Comparison of ENCODE assay signal across 8 mouse cellular contexts in genomic region chr19:5726961-5727578, GRCm38 (mm10). TPM values are rescaled to one million over a fixed set of nuclear protein-coding genes. Genes with fewer than 3 reads are reported as not detected.
DNase-seq lines count a peak whose midpoint lies in the region; ATAC-seq and TF ChIP-seq lines count a peak whose summit lies in the region.

No protein-coding gene starts in this region.

- TF ChIP-seq POLR2A in heart, adult 2 months (IDR thresholded peaks at IDR 0.05; ENCODE audit: insufficient read depth, low read depth, low read length), result no peak

- intact Hi-C loops in heart, adult 2 months (cut with DNase I), result loop anchor here (1.0 to 5.0 kb wide), 5 partner anchors 35 to 400 kb away; partner anchors contain the start of genes Kat5 and Snx15

- peak; percentile 74 for ATAC-seq in activated CD4-positive, CD25-positive, alpha-beta regulatory T cell, adult 4 months
- no peak for ATAC-seq in heart, postnatal 0 days (ENCODE audit: insufficient read depth, low read depth)

- peak overlapping the region; percentile 95 for H3K27ac ChIP-seq in heart, adult 2 months
- peak overlapping the region; percentile 95 for H3K27ac ChIP-seq in heart, postnatal 0 days (ENCODE audit: low read depth)
- H3K27ac ChIP-seq in macrophage, result peak overlapping the region; percentile 100

- WGBS in heart, adult 2 months, result 36% methylated on average over 15 of the region's 15 CpGs
- WGBS in heart, postnatal 0 days, result 51% methylated on average over 15 of the region's 15 CpGs
- WGBS in macrophage (ENCODE audit: missing documents), result 31% methylated on average over 15 of the region's 15 CpGs

- H3K79me2 ChIP-seq in heart, adult 2 months (replicated peaks; ENCODE audit: control insufficient read depth, insufficient read depth, low read length), result no peaks in the 10 kb centered on the region
- peaks cover 76% of the 10 kb centered on the region for H3K79me2 ChIP-seq in macrophage (ENCODE audit: inconsistent target)

- no peak for TF ChIP-seq CTCF in heart, adult 2 months (IDR thresholded peaks at IDR 0.05)
- no peak for TF ChIP-seq CTCF in heart, postnatal 0 days (IDR thresholded peaks at IDR 0.05; ENCODE audit: low read depth)

- no peak for TF ChIP-seq EP300 in heart, adult 2 months (IDR thresholded peaks at IDR 0.05; ENCODE audit: insufficient read depth, low read depth, low read length)
- no peak for TF ChIP-seq EP300 in heart, postnatal 0 days (IDR thresholded peaks at IDR 0.05; ENCODE audit: low read depth)

- no peaks in the 10 kb centered on the region for H3K27me3 ChIP-seq in heart, adult 2 months (ENCODE audit: control insufficient read depth, insufficient read depth, low read length)
- H3K27me3 ChIP-seq in heart, postnatal 0 days (ENCODE audit: control insufficient read depth, insufficient read depth, low read length), result no peaks in the 10 kb centered on the region

- no peak for DNase-seq in heart, adult 2 months
- DNase-seq in heart, postnatal 4 days, result no peak
- DNase-seq in heart, postnatal 0 days (ENCODE audit: low spot score), result no peak
- DNase-seq in adrenal gland, postnatal 36 days, result no peak
- no peak for DNase-seq in thymus, postnatal 25 days
- no peak for DNase-seq in gastrocnemius, adult 18-20 months (ENCODE audit: low spot score)

- H3K4me2 ChIP-seq in heart, postnatal 0 days (ENCODE audit: low read depth, low read length), result peak overlapping the region; percentile 86

- H3K36me3 ChIP-seq in heart, adult 2 months (ENCODE audit: control insufficient read depth, insufficient read depth, low read length), result no peaks in the 10 kb centered on the region
- H3K36me3 ChIP-seq in heart, postnatal 0 days (replicated peaks; ENCODE audit: control insufficient read depth, insufficient read depth, low read length), result peaks cover 10% of the 10 kb centered on the region
- peaks cover 6% of the 10 kb centered on the region; the same call in 1 of the 2 replicates for H3K36me3 ChIP-seq in macrophage (ENCODE audit: inconsistent target)

- peak overlapping the region; percentile 37 for H3K9ac ChIP-seq in heart, adult 2 months (ENCODE audit: low read depth, low read length)
- no peak overlapping the region for H3K9ac ChIP-seq in heart, postnatal 0 days (replicated peaks; ENCODE audit: low read depth, low read length)

- H3K4me3 ChIP-seq in heart, adult 2 months, result peak overlapping the region; percentile 73
- H3K4me3 ChIP-seq in heart, postnatal 0 days (ENCODE audit: low read depth, low read length), result peak overlapping the region; percentile 91
- H3K4me3 ChIP-seq in macrophage (ENCODE audit: inconsistent target), result peak overlapping the region; percentile 96

- peaks cover 26% of the 10 kb centered on the region for H3K4me1 ChIP-seq in heart, adult 2 months (ENCODE audit: control insufficient read depth, insufficient read depth, low read length)
- peaks cover 35% of the 10 kb centered on the region for H3K4me1 ChIP-seq in heart, postnatal 0 days (ENCODE audit: control insufficient read depth, insufficient read depth)

- no peaks in the 10 kb centered on the region for H3K9me3 ChIP-seq in heart, postnatal 0 days (replicated peaks; ENCODE audit: control insufficient read depth, low read length)

RNA-seq across cellular contexts. Expression of gene Ehbp1l1, which starts 1.0 kb away (rescaled TPM):
- total RNA-seq in heart, adult 2 months (2021), result 100 to 1,000 TPM; 128 to 137 TPM
- polyA plus RNA-seq in heart, adult 2 months (2012; rRNA removed), result 100 and 121 TPM in 2 replicates
- 100 to 1,000 TPM; 179 to 191 TPM for total RNA-seq in heart, postnatal 4 days (2021)
- polyA plus RNA-seq in activated CD4-positive, CD25-positive, alpha-beta regulatory T cell, adult 4 months (2017; shearing (Covaris generic)), result 10 to 100 TPM; 16.5 to 26.4 TPM
- total RNA-seq in heart, postnatal 0 days (2014; rRNA removed; ENCODE audit: low replicate concordance), result 113 and 118 TPM in 2 replicates
- 86.5 and 111 TPM in 2 replicates for polyA plus RNA-seq in heart, postnatal 0 days (2015; fragmentation: Nextera tagmentation; extraction: Ambion mirVana)
- 100 to 1,000 TPM; 139 to 748 (median 457) TPM for total RNA-seq in macrophage (2018; cell fraction: chromatin; rRNA removed)
- total RNA-seq in macrophage (2018; cell fraction: cytosol; rRNA removed), result 100 to 1,000 TPM in 18 of 26 experiments, 10 to 100 TPM in 8; 47.4 to 186 (median 110) TPM
- 100 to 1,000 TPM in 25 of 26 experiments, 10 to 100 TPM in 1; 82.3 to 368 (median 235) TPM for total RNA-seq in macrophage (2018; cell fraction: nucleus; rRNA removed)
- polyA plus RNA-seq in macrophage (2018), result 80.1 to 102 TPM (median 94.5 TPM) in 3 replicates
- 10 to 100 TPM; 30.8 to 38.3 TPM for total RNA-seq in adrenal gland, postnatal 36 days (2021)
- total RNA-seq in gastrocnemius, adult 18-20 months (2021), result 100 to 1,000 TPM; 210 to 241 TPM

RNA-seq across cellular contexts. Expression of gene Fam89b, which starts 2.4 kb away (rescaled TPM):
- total RNA-seq in heart, adult 2 months (2021), result 10 to 100 TPM; 24.2 to 26.3 TPM
- polyA plus RNA-seq in heart, adult 2 months (2012; rRNA removed), result 75.7 and 80.7 TPM in 2 replicates
- total RNA-seq in heart, postnatal 4 days (2021), result 10 to 100 TPM; 48.3 to 49.0 TPM
- 10 to 100 TPM; 20.1 to 44.7 TPM for polyA plus RNA-seq in activated CD4-positive, CD25-positive, alpha-beta regulatory T cell, adult 4 months (2017; shearing (Covaris generic))
- total RNA-seq in heart, postnatal 0 days (2014; rRNA removed; ENCODE audit: low replicate concordance), result 118 and 140 TPM in 2 replicates
- 74.8 and 76.6 TPM in 2 replicates for polyA plus RNA-seq in heart, postnatal 0 days (2015; fragmentation: Nextera tagmentation; extraction: Ambion mirVana)
- 10 to 100 TPM in 4 of 26 experiments, 1 to 10 TPM in 20, under 1 TPM in 1, not detected in 1; 0.92 to 16.9 (median 4.4) TPM for total RNA-seq in macrophage (2018; cell fraction: chromatin; rRNA removed)
- 100 to 1,000 TPM in 17 of 26 experiments, 10 to 100 TPM in 9; 69.7 to 126 (median 104) TPM for total RNA-seq in macrophage (2018; cell fraction: cytosol; rRNA removed)
- total RNA-seq in macrophage (2018; cell fraction: nucleus; rRNA removed), result 10 to 100 TPM in 22 of 26 experiments, 1 to 10 TPM in 4; 8.4 to 47.1 (median 21.7) TPM
- polyA plus RNA-seq in macrophage (2018), result 73.7 to 132 TPM (median 76.9 TPM) in 3 replicates
- total RNA-seq in adrenal gland, postnatal 36 days (2021), result 10 to 100 TPM; 41.4 to 66.5 TPM
- 10 to 100 TPM; 20.1 to 21.3 TPM for total RNA-seq in gastrocnemius, adult 18-20 months (2021)

RNA-seq across cellular contexts. Expression of gene Ltbp3, which starts 13.6 kb away (rescaled TPM):
- 10 to 100 TPM; 30.7 to 34.2 TPM for total RNA-seq in heart, adult 2 months (2021)
- polyA plus RNA-seq in heart, adult 2 months (2012; rRNA removed), result 61.3 and 61.5 TPM in 2 replicates
- total RNA-seq in heart, postnatal 4 days (2021), result 10 to 100 TPM; 78.7 to 79.6 TPM
- not detected for polyA plus RNA-seq in activated CD4-positive, CD25-positive, alpha-beta regulatory T cell, adult 4 months (2017; shearing (Covaris generic))
- total RNA-seq in heart, postnatal 0 days (2014; rRNA removed; ENCODE audit: low replicate concordance), result 60.0 and 73.4 TPM in 2 replicates
- polyA plus RNA-seq in heart, postnatal 0 days (2015; fragmentation: Nextera tagmentation; extraction: Ambion mirVana), result 15.4 and 16.3 TPM in 2 replicates
- 100 to 1,000 TPM in 3 of 26 experiments, 10 to 100 TPM in 23; 14.2 to 124 (median 35.6) TPM for total RNA-seq in macrophage (2018; cell fraction: chromatin; rRNA removed)
- 10 to 100 TPM in 16 of 26 experiments, 1 to 10 TPM in 10; 4.2 to 31.7 (median 13.4) TPM for total RNA-seq in macrophage (2018; cell fraction: cytosol; rRNA removed)
- total RNA-seq in macrophage (2018; cell fraction: nucleus; rRNA removed), result 10 to 100 TPM; 13.1 to 79.6 (median 21.8) TPM
- polyA plus RNA-seq in macrophage (2018), result 14.8 to 16.9 TPM (median 15.5 TPM) in 3 replicates
- total RNA-seq in adrenal gland, postnatal 36 days (2021), result 100 to 1,000 TPM; 222 to 305 TPM
- 10 to 100 TPM; 41.4 to 45.4 TPM for total RNA-seq in gastrocnemius, adult 18-20 months (2021)

RNA-seq across cellular contexts. Expression of gene Kcnk7, which starts 22.9 kb away (rescaled TPM):
- total RNA-seq in heart, adult 2 months (2021), result not detected
- polyA plus RNA-seq in heart, adult 2 months (2012; rRNA removed), result not detected in 2 replicates
- not detected for total RNA-seq in heart, postnatal 4 days (2021)
- 1 to 10 TPM; 1.5 to 2.8 TPM for polyA plus RNA-seq in activated CD4-positive, CD25-positive, alpha-beta regulatory T cell, adult 4 months (2017; shearing (Covaris generic))
- total RNA-seq in heart, postnatal 0 days (2014; rRNA removed; ENCODE audit: low replicate concordance), result not detected in 2 replicates
- polyA plus RNA-seq in heart, postnatal 0 days (2015; fragmentation: Nextera tagmentation; extraction: Ambion mirVana), result 0.30 and 0.34 TPM in 2 replicates
- 1 to 10 TPM in 1 of 26 experiments, under 1 TPM in 1, not detected in 24; 0.90 to 1.3 TPM for total RNA-seq in macrophage (2018; cell fraction: chromatin; rRNA removed)
- total RNA-seq in macrophage (2018; cell fraction: cytosol; rRNA removed), result not detected
- total RNA-seq in macrophage (2018; cell fraction: nucleus; rRNA removed), result under 1 TPM in 1 of 26 experiments, not detected in 25; 0.72 TPM
- not detected in 3 replicates for polyA plus RNA-seq in macrophage (2018)
- not detected for total RNA-seq in adrenal gland, postnatal 36 days (2021)
- not detected for total RNA-seq in gastrocnemius, adult 18-20 months (2021)

RNA-seq across cellular contexts. Expression of gene Pcnx3, which starts 38.4 kb away (rescaled TPM):
- 10 to 100 TPM; 17.5 to 18.6 TPM for total RNA-seq in heart, adult 2 months (2021)
- polyA plus RNA-seq in heart, adult 2 months (2012; rRNA removed), result 33.6 and 40.1 TPM in 2 replicates
- 10 to 100 TPM; 42.5 to 42.7 TPM for total RNA-seq in heart, postnatal 4 days (2021)
- 10 to 100 TPM; 20.6 to 21.7 TPM for polyA plus RNA-seq in activated CD4-positive, CD25-positive, alpha-beta regulatory T cell, adult 4 months (2017; shearing (Covaris generic))
- 27.0 and 35.9 TPM in 2 replicates for total RNA-seq in heart, postnatal 0 days (2014; rRNA removed; ENCODE audit: low replicate concordance)
- 6.1 and 6.7 TPM in 2 replicates for polyA plus RNA-seq in heart, postnatal 0 days (2015; fragmentation: Nextera tagmentation; extraction: Ambion mirVana)
- total RNA-seq in macrophage (2018; cell fraction: chromatin; rRNA removed), result 100 to 1,000 TPM in 24 of 26 experiments, 10 to 100 TPM in 2; 81.6 to 355 (median 198) TPM
- 10 to 100 TPM; 21.4 to 53.6 (median 36.9) TPM for total RNA-seq in macrophage (2018; cell fraction: cytosol; rRNA removed)
- 100 to 1,000 TPM in 18 of 26 experiments, 10 to 100 TPM in 8; 73.9 to 157 (median 117) TPM for total RNA-seq in macrophage (2018; cell fraction: nucleus; rRNA removed)
- 16.4 to 37.7 TPM (median 26.8 TPM) in 3 replicates for polyA plus RNA-seq in macrophage (2018)
- 100 to 1,000 TPM in 1 of 2 experiments, 10 to 100 TPM in 1; 89.5 to 108 TPM for total RNA-seq in adrenal gland, postnatal 36 days (2021)
- 10 to 100 TPM; 12.5 to 13.8 TPM for total RNA-seq in gastrocnemius, adult 18-20 months (2021)
